ENCODE assay signal across 14 mouse cellular contexts in the genomic region with DNA sequence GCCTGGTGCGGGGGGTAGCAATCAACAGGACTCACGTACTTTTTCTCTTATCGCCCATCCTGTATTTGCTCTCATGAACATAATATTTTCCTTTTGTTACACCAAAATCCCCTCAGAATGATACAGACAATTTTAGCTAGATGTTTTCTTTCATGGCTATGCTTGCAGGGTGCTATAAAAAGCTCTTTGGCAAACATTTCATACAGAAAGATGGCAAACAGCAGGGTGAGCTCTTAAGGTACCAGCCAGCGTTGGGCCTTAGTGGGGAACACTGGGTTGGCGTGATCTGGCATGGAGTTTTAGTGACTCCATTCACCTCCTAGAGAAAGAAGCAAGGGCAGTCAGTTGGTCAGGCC.
A peak's percentile ranks its signal among the peaks of the same experiment; 100 is the strongest.
DNase-seq lines count a peak whose midpoint lies in the region; ATAC-seq and TF ChIP-seq lines count a peak whose summit lies in the region.
"Had no signal": no experiment of that assay in that cellular context is flagged by ENCODE, and none has a peak within 500 bp of the region (broad histone marks: within the 10 kb centered on the region; RNA-seq: fewer than 3 reads in every experiment).

No protein-coding gene starts in this region.

- no peak for TF ChIP-seq CTCF in E14TG2a.4 (conservative IDR thresholded peaks at IDR 0.05; ENCODE audit: low read length)

- no peak overlapping the region for H3K4me2 ChIP-seq in hindbrain, embryonic 12.5 days (replicated peaks)
- peak overlapping the region; percentile 6; the same call in 1 of the 2 replicates for H3K4me2 ChIP-seq in midbrain, embryonic 12.5 days (replicated peaks)
- no peak overlapping the region for H3K4me2 ChIP-seq in kidney, embryonic 15.5 days
- H3K4me2 ChIP-seq: lung, embryonic 15.5 days had no signal

- H3K4me1 ChIP-seq in E14TG2a.4 (replicated peaks; ENCODE audit: low read depth, low read length): peaks cover 54% of the 10 kb centered on the region
- H3K4me1 ChIP-seq in forebrain, embryonic 10.5 days: peaks cover 99% of the 10 kb centered on the region
- H3K4me1 ChIP-seq in hindbrain, embryonic 12.5 days: peaks cover 47% of the 10 kb centered on the region
- H3K4me1 ChIP-seq in midbrain, embryonic 12.5 days: peaks cover 76% of the 10 kb centered on the region
- H3K4me1 ChIP-seq in kidney, embryonic 15.5 days: peaks cover 14% of the 10 kb centered on the region

- no peak; the same call in 1 of the 2 replicates for ATAC-seq in hindbrain, embryonic 12.5 days (ENCODE audit: low FRiP score)
- ATAC-seq in midbrain, embryonic 12.5 days (ENCODE audit: low FRiP score, low read depth): no peak
- no peak for ATAC-seq in kidney, embryonic 15.5 days (replicated peaks; ENCODE audit: low FRiP score)

- no peaks in the 10 kb centered on the region for H3K36me3 ChIP-seq in E14TG2a.4 (ENCODE audit: insufficient read depth, low read length)
- peaks cover 55% of the 10 kb centered on the region for H3K36me3 ChIP-seq in forebrain, embryonic 10.5 days (replicated peaks)
- H3K36me3 ChIP-seq in hindbrain, embryonic 12.5 days: 0 out of 2 replicates have a peak, but pooled peaks cover 9% of the 10 kb centered on the region
- peaks cover 57% of the 10 kb centered on the region for H3K36me3 ChIP-seq in midbrain, embryonic 12.5 days
- no peaks in the 10 kb centered on the region for H3K36me3 ChIP-seq in kidney, embryonic 15.5 days
- H3K36me3 ChIP-seq: G1E; lung, embryonic 15.5 days had no signal

- H3K9me3 ChIP-seq in E14TG2a.4 (ENCODE audit: low read length): peaks cover 13% of the 10 kb centered on the region
- H3K9me3 ChIP-seq in forebrain, embryonic 10.5 days: no peaks in the 10 kb centered on the region
- H3K9me3 ChIP-seq in hindbrain, embryonic 12.5 days (replicated peaks): no peaks in the 10 kb centered on the region
- H3K9me3 ChIP-seq in midbrain, embryonic 12.5 days: no peaks in the 10 kb centered on the region
- no peaks in the 10 kb centered on the region for H3K9me3 ChIP-seq in kidney, embryonic 15.5 days (replicated peaks)
- H3K9me3 ChIP-seq: lung, embryonic 15.5 days had no signal

- no peak for DNase-seq in forebrain, embryonic 10.5 days (ENCODE audit: extremely low spot score, low spot score)
- DNase-seq in urinary bladder, postnatal 36 days (ENCODE audit: low spot score in 2 of 2): no peak
- DNase-seq in adrenal gland, adult 2 months: no peak
- DNase-seq in left cerebral cortex, postnatal 14 days (ENCODE audit: low spot score in 2 of 2): no peak
- DNase-seq: adrenal gland, postnatal 14 days; B cell, adult 2 months; liver; thymus, postnatal 4 days had no signal

- peak overlapping the region; percentile 92 for H3K27ac ChIP-seq in forebrain, embryonic 10.5 days
- peak overlapping the region; percentile 92 for H3K27ac ChIP-seq in hindbrain, embryonic 12.5 days
- peak overlapping the region; percentile 97 for H3K27ac ChIP-seq in midbrain, embryonic 12.5 days (replicated peaks)
- H3K27ac ChIP-seq in kidney, embryonic 15.5 days: no peak overlapping the region
- H3K27ac ChIP-seq: lung, embryonic 15.5 days had no signal

- intact Hi-C loops in left cerebral cortex, postnatal 14 days (cut with DNase I): no loop called here

- peaks cover 66% of the 10 kb centered on the region for H3K27me3 ChIP-seq in E14TG2a.4 (ENCODE audit: insufficient read depth, low read length)
- H3K27me3 ChIP-seq in forebrain, embryonic 10.5 days (ENCODE audit: poor library complexity, severe bottlenecking): peaks cover 20% of the 10 kb centered on the region
- no peaks in the 10 kb centered on the region for H3K27me3 ChIP-seq in hindbrain, embryonic 12.5 days
- H3K27me3 ChIP-seq in midbrain, embryonic 12.5 days: no peaks in the 10 kb centered on the region
- H3K27me3 ChIP-seq in kidney, embryonic 15.5 days: peaks cover 9% of the 10 kb centered on the region; the same call in 1 of the 2 replicates
- H3K27me3 ChIP-seq: lung, embryonic 15.5 days had no signal

- 15% methylated on average over 5 of the region's 5 CpGs for WGBS in forebrain, embryonic 10.5 days
- WGBS in hindbrain, embryonic 12.5 days: 32% methylated on average over 5 of the region's 5 CpGs
- 13% methylated on average over 5 of the region's 5 CpGs for WGBS in midbrain, embryonic 12.5 days
- 83% methylated on average over 5 of the region's 5 CpGs for WGBS in kidney, embryonic 15.5 days

- 0 out of 2 replicates have a peak overlapping the region, but pooled peaks have one; percentile 13 for H3K9ac ChIP-seq in hindbrain, embryonic 12.5 days
- peak overlapping the region; percentile 37; the same call in 1 of the 2 replicates for H3K9ac ChIP-seq in midbrain, embryonic 12.5 days (replicated peaks)
- no peak overlapping the region for H3K9ac ChIP-seq in kidney, embryonic 15.5 days
- H3K9ac ChIP-seq: lung, embryonic 15.5 days had no signal

- H3K4me3 ChIP-seq in E14TG2a.4 (replicated peaks; ENCODE audit: low read length): peak overlapping the region; percentile 46; the same call in 1 of the 2 replicates
- H3K4me3 ChIP-seq in forebrain, embryonic 10.5 days: no peak overlapping the region
- H3K4me3 ChIP-seq in hindbrain, embryonic 12.5 days: no peak overlapping the region
- no peak overlapping the region for H3K4me3 ChIP-seq in midbrain, embryonic 12.5 days
- no peak overlapping the region for H3K4me3 ChIP-seq in kidney, embryonic 15.5 days (replicated peaks)
- H3K4me3 ChIP-seq: lung, embryonic 15.5 days had no signal
